Mouse (Mus musculus) urinary bladder, postnatal 10 days (tissue): ENCODE data around the gene Ccdc148.

ENCODE experiments used
- DNase-seq: peaks from one replicate; pipeline ENCODE4 v3.0.0; 2022; ENCODE audit warnings: low spot score

Ccdc148 gene

GRCm38 (mm10) chr2:59178960-59179359 lies 18.5 kb upstream of the Ccdc148 start:
- DNase-seq, result no peak

- DNase-seq, result no peak
These were observed 17.7 kb upstream of the Ccdc148 start for GRCm38 (mm10) chr2:59178191-59178590.

GRCm38 (mm10) chr2:59175926-59176325 lies 15.4 kb upstream of the Ccdc148 start:
- no peak for DNase-seq

- no peak for DNase-seq
These were observed 11.1 kb upstream of the Ccdc148 start for GRCm38 (mm10) chr2:59171533-59171932.

- no peak for DNase-seq
These were observed 10.1 kb upstream of the Ccdc148 start for GRCm38 (mm10) chr2:59170593-59170992.

GRCm38 (mm10) chr2:59170208-59170589 lies 9.7 kb upstream of the Ccdc148 start:
- DNase-seq, result no peak

DNA sequence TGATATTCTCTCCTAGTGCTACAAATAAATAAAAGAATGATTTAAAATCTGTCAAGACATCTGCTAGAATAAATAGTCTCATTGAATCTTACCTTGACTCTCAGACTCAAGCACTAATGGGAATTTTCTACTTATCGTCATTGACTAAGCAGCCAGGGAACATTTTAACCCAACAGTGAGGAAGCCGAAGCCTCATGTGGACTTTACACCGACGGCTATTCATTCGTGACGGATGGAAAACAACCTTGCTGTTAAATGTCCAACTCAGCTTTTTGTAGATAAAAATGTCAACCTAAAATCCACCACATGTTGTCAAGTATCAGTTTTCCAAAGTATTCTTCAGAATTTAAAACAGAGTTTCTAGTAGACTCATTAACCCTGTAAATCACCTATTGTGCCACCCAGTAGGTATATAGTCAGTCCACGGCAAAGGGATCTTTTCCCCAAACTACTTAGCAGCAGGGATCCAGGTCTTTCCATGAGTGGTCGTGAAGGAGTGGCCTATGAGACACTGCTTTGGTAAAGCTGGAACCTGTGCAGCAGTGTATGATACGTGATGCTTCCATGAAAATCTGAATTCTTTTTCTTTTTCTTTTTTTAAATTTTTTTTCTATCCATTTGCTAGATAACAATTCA lies 9.2 kb upstream of the Ccdc148 start:
- DNase-seq, result no peak

- DNase-seq, result no peak
These were observed 7.3 kb upstream of the Ccdc148 start for GRCm38 (mm10) chr2:59167830-59168229.

DNA sequence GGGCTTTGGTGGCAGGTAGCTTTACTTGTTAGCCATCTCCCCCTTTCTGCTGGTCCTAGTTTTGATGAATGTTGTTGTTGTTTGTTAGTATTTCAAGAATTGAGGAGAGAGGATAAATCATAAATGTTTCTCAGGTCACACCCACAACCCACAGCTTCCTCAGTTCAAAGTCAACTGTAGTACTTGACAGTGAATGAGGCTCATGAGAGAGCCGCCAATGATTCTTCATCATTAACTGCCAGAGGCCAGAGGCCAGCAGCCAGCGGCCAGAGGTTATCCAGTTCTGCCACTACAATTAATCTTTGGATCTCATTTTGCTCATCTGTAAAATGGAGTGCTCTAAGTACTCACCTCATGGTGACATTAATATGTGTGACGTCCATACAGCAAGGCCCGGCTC lies 6.5 kb upstream of the Ccdc148 start:
- no peak for DNase-seq

GRCm38 (mm10) chr2:59162285-59162600 lies 1.8 kb upstream of the Ccdc148 start:
- no peak for DNase-seq

GRCm38 (mm10) chr2:59161441-59162284 lies 1.2 kb upstream of the Ccdc148 start:
- no peak for DNase-seq

DNA sequence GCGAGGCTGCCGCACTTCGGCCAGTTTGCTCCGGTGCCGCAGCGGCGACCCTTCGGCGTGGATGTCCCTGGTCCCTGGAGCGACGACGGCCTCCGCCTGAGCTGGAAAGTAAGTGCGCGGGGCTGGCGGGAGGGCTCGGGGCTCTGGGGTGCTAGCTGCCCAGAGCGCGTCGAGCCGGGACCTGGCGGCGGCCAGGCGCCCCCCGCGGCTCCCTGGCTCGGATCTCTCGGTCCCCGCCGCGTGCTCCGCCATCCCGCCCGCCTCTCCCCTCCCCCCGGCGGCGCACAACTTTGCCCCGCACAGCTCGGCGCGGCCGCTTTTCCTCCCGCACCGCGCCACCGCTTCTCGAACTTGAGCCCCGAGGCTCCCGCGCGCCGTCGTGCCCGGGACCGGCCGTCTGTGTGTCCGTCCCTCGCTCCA lies 548 bp upstream of the Ccdc148 start:
- no peak for DNase-seq

- no peak for DNase-seq
These were observed 400 bp downstream of the Ccdc148 start for GRCm38 (mm10) chr2:59159961-59160604.

GRCm38 (mm10) chr2:59158117-59158516 lies 2.4 kb downstream of the Ccdc148 start:
- DNase-seq, result no peak

- DNase-seq, result no peak
These were observed 5.1 kb downstream of the Ccdc148 start for GRCm38 (mm10) chr2:59155428-59155827.

DNA sequence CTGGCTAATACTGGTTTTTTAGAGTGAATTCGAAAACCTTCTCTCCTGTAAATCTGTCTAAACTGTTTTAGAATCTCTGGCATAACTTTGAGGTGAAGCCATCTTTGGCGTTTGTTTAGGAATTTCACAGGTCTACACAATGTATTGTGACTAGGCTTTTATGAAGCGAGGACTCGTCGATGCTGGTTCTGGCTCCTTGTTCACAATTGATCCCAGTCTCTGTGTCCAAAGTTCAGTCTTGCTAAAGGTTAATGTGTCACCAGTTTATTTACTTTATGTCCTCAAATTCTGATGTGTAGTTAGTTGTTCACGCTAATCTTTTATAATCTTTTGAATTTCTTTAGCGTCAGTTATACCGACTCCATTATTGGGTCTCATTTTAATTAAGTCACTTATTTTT lies 29.4 kb downstream of the Ccdc148 start:
- no peak for DNase-seq

GRCm38 (mm10) chr2:59129821-59130220 lies 30.7 kb downstream of the Ccdc148 start:
- DNase-seq, result no peak

- no peak for DNase-seq
These were observed 31.5 kb downstream of the Ccdc148 start for GRCm38 (mm10) chr2:59129023-59129422.

DNA sequence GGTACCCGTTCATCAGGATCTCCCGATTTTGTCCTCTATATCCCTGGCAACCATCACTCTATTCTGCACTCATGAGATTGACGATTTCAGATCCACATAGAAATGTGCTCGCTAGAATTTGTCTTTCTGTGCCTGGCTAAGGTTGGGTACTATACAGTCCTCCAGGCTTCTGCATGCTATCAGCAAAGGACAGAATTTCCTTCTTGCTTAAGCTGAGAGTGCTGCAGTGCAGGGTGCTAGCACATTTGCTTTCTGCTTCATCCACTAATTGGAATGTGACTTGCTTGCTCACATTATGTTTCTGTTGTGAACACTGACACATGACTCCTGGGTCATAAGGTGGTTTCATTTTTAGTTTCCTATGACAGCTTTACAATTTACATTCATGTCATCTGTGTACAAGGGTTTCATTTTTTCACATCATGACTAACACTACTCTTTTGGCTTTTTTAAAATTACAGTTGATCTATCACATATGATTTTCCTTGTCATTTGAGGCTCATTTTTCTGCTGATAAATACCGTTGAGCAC lies 104.8 kb downstream of the Ccdc148 start:
- no peak for DNase-seq

DNA sequence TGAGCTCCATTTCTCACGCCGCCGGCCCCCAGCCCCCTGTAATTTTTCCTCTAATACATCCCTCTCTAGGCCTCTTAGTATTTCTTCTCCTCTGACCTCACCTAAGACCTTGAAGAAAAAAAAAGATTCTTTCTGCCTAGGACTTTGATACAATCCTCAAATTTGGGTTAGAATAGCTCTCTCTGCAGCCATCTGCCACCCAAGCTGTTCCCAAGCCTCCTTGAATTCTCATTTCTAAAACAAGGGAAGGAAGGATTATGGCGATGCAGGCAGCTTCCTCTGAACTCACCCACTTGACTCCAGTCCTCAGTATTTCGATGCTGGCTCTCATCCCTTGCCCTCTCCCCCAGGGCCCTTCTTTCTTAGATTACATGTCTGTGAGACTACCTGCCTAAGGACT lies 106.1 kb downstream of the Ccdc148 start:
- DNase-seq, result no peak

- DNase-seq, result no peak
These were observed 106.9 kb downstream of the Ccdc148 start for GRCm38 (mm10) chr2:59053461-59054039.

GRCm38 (mm10) chr2:59050245-59050824 lies 110.1 kb downstream of the Ccdc148 start:
- DNase-seq, result no peak
